Mouse (Mus musculus) left cerebral cortex, adult 18-20 months (tissue): Measurements from ENCODE around the gene Arsg. TPM values are rescaled to one million over a fixed set of nuclear protein-coding genes. Genes with fewer than 3 reads are reported as not detected.
"Not testable (repeated sequence)": the region's sequence is repeated elsewhere in the genome, so short reads cannot be mapped to it uniquely, and the experiment has no call there.

ENCODE experiments used
- DNase-seq, 2 experiments: peaks; one replicate each; pipeline ENCODE4 v3.0.0; 2021 to 2022; ENCODE audit warnings: low spot score in 2 of 2, mixed read lengths in 1 of 2
- total RNA-seq, 2 experiments: library from RNA; stranded (reverse); gene quantifications; 2 replicates each; pipeline ENCODE4 v1.2.3; 2021

Gene Arsg
- total RNA-seq, 2 experiments from 2014 or later: 12.0 to 14.7 TPM

DNA sequence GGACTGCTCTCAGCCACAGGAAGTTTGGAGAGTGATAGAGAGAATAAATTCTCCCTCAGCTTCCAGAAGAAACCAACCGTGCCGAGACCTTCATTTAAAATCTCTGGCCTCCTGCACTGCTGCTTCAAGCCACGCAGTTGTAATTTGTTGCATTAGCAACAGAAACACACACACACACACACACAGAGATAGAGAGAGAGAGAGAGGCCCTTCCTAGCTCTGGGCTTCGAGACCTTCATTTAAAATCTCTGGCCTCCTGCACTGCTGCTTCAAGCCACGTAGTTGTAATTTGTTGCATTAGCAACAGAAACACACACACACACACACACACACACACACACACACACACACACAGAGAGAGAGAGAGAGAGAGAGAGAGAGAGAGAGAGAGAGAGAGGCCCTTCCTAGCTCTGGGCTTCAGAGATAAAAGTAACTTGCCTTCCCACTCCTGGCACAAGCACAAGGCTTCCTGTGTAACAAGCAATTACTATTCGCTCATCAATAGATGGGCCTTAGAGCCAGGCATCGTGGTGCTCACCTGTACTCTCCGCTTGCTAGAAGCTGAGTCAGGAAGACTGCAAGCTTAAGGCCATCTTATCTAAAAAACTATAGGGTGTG lies 19.8 kb downstream of the Arsg start:
- DNase-seq: not testable (repeated sequence)

DNA sequence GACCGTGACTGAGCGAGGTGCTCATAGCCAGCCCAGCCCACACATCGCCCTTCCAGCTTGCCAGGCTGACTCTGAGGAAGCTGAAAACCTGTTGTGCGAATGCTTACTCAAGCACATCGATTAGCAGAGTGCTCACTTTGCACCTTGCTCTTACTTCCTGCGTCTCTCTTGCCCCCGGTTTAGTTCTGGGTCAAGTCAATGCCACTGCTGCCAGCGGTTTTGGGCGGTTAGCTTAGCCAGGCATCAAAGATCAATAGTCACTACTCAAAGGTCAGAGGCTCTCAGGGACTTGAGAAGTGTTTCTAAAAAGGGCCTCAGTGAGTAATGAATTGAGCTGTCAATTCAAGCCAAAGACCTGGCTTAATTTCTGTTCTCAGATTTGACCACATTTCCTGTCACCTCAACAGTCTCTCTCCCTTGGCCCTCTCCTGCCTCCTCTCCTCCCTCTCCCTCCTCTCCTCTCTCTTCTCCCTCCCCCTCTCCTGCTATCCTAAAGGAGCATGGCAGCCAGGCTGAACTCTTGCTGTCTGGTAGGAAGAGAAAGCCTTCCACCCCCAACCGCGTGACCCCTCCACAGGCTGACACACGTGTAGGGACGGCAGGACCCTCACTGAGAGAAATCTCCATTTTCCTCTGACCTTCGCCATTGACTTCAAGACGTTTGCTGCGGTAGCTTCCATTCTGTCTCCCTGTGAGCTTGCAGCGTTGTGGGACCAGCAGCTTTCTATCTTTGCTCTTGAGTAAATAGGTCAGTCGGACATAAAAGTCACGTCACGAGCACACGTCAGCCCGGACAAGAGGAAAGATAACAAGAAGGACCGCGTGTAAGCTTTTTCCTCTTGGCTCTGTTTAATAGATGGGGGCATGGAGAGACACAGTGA lies 22.0 kb downstream of the Arsg start:
- DNase-seq: no peak

DNA sequence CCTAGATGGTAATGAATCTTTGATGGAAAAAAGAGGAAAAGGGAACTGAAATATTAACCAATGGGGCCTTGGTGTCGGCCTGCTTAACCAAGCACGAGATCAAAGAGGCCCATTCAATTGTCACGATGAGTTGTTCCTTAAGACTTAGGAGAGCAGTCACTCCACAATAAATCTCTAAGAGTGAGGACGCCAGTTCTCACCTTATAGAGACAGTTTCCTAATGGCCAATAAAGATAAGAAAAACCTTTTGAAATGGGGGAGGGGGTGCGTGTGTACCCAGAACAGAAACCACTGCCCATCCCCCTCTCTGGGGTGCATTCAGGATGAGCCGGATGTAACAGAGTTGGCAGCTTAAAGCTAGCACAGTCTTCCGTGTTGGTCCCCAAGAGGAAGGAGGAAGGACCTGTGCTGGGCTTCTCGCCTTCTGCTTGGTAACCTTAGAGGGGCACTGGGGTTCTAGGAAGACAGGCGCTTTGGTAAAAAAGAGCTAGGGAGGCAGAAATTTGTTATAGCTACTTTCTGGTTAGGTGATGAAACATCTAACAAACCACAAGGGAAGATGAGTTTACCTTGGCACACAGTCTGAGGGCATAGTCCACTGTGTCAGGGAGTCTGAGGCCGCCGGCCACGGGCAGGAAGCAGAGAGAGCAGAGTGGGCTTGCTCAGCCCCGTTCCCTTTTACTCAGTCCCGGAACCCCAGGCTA lies 22.7 kb downstream of the Arsg start:
- no peak for DNase-seq

DNA sequence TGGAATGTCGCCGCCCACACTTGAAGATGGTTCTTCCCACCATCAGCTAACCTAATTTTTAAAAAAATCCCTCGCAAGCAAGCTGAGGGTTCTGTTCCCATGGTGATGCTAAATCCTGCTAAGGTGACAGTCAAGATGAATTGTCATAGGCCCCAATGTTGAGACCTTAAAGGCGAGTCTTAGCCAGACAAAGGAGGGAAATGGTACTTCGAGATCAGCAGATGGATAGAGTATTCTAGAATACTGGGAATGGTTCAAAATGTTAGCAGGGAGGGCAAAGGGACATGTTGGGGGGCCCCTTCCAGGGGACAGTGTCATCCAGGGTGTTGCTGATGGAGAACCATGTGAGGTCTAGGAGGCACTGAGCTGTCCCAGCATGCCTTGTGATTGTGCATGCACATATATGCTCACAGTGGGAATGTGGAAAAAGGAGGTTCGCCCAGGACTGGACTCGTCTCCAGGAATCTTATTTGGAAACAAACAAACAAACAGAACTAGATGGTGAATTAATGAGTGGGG lies 23.4 kb downstream of the Arsg start:
- DNase-seq: no peak

DNA sequence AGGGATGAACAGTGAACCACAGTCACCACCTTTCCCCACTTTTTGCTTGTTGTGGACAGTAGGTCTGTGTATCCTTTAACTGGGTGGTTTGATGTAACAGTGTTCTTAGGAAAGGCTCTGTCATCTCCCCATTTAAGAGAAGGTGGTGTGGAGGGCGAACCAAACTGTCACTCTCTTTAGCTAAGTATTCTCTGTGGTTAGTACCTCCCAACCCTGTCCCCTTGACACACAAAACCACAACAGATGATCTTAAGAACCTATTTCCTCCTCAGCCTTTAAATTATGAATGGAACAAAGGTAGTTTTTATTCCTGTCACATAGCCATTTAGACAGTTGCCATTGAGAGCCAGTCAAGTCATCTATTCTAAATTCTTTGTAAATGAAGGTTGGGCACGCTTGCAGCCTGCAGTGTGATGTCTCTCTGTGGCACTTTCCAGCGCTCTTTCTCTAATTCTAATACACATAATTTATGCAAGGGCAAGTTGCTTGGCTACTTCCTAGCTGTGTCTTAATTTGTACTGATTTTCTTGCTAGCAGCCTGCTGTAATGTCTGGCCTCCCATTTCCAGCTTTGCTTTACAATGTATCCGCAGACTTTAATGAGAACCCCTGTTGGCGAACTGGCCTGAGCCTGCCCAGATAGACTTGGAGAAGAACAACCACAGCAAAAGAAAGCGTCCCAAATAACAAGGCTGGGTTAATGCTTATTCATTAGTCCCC lies 24.0 kb downstream of the Arsg start:
- DNase-seq: no peak

DNA sequence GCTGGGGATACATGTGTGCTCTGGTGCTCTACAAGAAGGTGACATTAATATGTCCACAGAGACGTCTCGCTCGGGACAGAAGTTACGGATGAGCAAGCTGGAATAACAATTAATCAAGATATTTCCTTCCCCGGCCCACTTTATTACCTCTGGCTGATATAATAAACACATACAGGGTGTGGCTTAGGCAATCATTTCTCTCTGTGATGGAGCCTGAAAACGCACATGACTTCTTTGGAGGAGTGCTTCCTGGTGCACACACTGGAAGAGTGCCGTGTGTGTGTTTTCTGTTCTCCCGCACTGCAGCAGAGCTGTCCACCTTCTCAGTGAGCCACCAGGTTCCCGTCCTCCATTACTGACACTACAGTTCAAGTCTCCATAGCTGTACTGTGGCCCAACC lies 24.8 kb downstream of the Arsg start:
- DNase-seq: no peak

DNA sequence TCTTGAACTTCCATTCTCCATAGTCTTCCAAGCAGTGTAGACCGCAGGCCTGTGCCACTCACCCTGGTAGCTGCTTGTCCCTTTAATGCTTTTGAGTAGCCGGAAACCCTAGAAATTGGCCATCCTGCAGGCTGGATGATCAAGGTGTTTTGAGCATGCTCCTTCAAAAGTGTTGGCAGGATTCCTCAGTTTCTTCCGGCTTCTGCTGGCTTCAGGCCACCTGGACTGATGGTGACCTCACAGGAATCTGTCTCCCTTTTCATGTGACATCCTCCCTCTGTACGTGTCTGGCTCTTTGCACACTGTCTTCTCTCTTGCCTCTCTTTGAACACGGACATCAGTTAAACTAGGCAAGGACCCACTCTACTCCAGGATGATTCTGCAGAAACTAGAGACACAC lies 27.0 kb downstream of the Arsg start:
- no peak for DNase-seq

DNA sequence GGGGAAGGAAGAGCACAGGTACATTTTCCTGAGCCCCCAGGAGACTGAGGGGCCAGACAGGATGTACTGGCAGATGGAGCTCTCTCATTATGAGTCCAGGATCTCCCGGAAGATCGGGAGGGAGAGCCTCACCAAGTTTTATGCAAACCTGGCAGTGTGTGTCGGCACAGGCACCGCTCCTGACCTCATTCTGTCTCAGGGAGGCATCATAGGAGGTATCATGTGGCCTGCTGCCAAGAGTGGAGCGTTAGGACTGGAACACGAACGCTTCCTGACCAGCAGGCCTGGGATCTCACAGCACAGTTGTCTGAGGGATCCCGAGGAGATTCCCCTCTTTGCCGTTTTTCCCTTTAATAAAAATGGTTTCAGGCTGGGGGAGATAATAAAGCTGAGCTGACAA lies 31.8 kb downstream of the Arsg start:
- peak; percentile 15 to 28 for DNase-seq

DNA sequence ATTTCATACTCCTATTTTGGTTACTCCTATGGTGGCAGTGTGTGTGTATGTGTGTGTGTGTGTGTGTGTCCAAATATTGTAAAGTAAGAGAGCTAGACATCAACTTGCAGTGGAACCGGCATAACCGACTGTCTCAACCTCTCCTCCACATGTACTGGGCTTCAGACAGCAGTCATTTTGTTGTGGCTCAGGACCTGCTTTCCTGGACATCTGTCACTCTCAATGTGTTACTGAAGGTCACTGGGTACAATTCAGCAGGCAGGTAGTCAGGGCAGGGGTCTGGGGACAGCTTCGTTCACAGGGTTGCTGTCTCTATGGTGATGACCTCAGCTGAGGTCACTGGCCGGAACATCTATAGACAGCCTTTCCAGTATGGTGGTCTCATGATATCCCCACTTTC lies 32.6 kb downstream of the Arsg start:
- DNase-seq: no peak

DNA sequence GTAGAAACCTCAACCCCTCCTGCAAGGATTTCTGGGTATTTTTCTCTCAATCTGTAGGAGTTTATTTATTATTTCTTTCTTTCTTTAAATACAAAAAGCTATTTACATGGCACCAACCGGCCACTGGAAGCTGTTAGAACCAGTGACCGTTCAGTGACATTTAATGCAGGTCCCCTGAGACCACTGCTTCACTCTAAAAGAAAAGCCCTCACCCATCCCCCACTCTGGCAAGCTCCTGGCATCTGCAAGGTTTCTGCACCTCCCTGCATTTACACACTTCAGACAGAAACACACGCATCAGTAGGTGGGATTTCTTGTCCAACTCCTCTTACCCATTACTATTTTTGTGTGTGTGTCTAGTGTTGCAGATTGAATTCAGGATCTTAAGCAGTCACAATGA lies 33.9 kb downstream of the Arsg start:
- DNase-seq: no peak

DNA sequence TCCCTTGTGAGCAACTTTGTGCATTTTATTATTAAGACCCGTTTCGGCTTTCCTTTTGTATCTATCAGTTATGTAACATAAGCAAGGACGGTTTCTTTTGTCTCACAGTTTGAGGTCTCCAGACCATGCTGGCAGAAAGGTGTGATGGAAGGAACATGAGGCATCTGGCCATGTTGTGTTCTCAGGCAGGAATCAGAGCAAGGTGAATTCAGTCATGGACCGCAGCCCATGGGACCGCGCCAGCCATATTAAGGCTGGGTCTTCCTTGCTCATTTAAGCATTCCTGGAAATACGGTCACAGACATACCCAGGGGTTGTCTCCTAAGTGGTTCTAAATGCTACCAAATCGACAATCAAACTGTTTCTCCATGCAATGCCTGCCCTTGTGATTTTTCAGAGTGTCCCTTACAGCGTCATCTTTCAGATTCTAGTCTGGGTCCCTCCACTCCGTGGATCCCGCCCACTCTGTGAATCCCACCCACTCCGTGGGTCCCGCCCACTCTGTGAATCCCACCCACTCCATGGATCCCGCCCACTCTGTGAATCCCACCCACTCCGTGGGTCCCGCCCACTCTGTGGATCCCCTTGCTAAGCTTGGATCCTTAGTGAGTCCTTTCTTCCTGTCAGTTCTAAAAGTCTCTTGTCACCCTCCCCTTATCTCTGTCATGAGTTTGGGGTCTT lies 40.0 kb downstream of the Arsg start:
- no peak for DNase-seq

DNA sequence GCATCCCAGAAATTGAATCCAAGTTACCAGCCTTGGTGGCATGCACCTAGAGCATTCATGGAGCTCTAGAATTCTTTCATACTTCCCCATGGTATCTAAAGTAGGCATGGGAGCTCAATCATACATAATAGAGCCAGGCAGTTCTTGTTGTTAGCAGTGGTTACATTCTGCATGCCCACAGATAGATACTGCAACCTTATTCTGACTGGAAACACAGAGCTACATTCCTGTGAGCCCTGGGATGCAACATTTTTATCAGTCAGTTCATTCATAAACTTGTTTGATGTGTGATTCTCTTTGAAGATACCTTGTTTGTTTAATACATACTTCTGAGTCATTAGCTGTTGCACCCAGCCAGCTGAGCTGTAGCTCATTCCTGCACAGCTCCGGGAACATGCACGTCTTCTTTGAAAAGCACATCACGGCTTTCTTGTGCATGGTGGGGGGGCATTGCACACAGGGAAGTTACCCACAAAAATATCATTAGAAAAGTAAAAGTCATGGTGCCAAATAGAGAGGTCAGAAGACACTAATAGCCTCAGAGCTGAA lies 41.0 kb downstream of the Arsg start:
- no peak for DNase-seq

DNA sequence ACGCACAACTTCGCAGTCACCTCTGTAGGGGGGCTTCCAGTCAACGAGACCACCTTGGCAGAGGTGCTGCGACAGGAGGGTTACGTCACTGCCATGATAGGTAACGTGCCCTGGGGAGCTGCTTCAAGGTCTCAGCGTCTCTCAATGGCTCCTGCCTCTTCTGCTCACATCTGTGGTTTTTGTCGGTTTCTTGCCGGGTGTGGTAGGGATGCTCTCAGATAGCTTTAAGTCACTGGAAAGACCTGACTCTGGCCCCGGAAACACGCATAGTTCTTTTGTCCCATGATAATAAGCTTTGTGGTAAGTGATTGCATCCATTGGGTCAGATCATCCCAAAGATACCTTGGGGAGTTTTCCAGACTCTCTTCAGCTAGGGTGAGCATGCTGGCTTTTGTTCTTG lies 44.2 kb downstream of the Arsg start:
- DNase-seq: no peak

DNA sequence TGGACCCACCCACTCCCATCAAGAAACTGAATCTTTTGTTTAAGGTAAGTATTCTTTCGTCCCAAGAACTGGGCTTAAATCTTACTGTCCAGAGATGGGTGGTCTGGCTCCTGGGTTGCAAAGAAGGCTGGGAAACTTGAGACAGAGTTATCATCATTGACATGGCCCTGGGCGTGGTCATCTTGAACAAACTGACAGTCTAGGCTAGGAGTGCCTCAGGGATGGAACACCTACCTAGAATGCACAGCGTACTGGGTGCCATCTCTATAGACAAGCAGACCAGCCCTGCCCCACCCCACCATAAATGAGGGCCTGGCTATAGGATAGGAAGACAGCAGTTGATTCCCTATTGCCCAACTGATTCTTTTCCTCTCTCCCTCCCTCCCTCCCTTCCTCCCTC lies 44.6 kb downstream of the Arsg start:
- DNase-seq: no peak

DNA sequence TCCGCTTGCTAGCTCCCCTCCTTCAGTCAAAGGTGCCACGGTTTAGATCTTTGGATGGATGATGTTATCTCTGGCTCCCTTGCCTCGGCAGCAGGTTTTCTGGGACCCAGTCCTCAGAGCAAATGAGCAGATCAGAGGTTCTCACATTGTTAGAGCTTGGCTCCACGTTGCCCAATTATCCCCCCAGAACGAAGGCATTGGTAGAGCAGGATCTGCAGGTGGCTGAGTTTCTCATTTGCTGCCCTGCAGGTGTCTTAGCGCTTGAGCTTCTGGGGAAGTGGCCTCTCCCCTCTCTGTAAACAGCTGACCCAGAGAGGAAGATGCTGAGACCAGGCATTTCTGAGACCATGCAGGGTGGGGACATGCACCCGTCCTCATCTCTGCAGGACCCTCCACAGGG lies 47.8 kb downstream of the Arsg start:
- DNase-seq: no peak

DNA sequence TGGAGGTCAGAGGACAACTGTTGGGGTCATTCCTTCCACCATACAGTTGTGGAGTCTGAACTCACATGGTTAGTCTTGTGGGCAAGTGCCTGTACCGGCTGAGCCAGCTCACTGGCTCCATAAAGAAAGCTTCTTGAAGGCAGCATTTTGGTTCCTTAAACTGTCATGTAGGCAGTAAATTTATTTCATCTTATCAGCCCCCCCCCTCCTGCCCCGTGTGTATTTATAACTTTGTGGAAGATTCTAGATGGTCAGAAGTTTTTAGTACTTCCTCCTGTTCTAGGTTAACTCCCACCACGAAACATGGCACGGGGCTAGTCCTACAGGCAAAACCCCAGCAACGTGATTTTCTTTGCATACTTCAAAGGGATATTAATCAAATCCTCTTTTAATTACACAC lies 51.7 kb downstream of the Arsg start:
- no peak for DNase-seq

DNA sequence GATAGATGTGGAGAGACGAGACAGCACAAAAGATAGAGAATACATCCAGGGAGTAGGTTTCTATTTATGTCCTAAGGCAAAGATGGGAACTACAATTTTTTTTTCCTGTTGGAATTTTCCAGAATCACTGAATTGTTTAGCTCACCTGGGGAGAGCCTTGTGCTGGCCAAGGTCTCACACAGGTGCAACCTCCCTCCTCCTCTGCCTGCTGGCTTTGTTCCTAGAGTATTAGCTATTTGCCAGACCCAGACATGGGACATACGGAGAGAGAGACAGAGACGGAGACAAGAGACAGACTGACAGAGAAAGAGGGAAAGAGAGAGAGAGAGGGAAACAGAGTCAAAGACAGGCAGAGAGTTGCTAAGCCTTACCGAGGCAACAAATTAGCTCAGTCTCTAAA lies 52.4 kb downstream of the Arsg start:
- DNase-seq: no peak

DNA sequence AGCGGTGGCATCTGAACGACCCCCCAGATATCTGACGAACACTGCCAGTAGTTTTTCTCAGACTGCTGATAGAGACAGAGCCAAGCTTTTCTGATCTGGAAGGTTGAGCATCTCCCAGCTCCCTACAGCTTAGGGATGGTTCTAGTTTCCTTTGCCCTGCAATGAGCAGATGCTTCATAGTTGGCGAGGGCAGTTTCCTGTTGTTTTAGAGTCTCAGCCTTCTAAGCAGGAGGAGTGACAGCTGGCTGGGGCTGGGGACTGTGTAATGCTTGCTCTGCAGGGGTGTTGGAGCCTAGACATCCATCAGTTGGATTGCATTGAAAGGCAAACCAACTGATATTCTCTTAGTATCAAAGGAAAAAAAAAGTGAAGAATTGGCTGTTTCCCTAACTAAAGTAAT lies 56.9 kb downstream of the Arsg start:
- DNase-seq: no peak

DNA sequence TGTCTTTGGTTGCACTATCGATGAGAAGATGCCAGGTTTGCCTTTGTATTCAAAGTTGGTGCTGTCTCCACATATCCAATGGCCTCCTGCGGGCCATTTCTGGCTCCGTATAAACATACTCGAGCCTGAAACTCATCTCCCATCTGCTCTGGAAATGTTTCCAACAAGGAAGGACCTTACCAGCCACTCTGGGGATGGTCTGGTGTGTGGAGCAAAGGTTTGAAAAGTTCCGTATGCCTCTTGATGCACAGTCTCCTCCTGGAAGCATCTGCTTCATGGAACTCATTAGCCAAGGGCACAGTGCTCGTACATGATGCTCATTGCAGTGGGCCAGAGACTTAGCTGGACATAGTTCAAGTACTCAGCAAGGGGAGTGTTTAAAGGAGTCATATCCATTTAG lies 62.8 kb downstream of the Arsg start:
- no peak for DNase-seq

DNA sequence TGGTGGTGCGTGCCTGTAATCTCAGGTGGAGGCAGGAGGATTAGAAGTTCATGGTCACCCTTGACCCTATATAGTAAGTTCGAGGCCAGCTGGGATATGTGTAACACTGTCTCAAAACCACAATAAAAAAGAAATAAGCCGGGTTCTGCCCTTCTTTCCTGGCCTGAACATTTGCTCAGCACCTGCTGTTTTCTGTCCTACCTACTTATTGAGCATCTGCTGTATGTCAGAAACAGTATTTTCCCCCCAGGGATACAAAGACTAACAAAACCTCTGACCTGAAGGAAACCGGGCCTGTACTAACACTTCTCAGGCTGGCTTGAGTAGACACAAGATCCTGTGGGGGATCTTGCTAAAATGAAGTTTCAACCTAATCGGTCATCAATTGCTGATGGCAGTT lies 63.8 kb downstream of the Arsg start:
- DNase-seq: no peak

DNA sequence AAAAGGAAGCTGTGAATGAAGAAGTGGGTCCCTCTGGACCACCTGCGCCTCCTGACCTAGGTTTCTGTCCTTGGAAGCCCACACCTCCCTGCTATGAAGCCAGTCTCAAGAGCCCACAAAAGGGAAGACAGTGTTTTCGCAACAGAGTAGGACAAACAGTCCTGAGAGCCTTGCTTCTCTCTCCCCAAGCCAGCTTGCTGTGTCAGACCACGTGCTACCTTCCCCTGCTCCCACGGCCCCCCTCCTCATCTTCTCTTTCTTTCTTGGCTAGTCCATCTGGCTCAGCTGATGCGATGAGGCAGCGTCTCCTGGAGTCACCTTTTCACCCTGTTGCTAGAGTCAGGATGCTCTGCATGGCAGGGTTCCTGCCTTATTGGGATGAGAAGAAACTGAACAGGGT lies 66.1 kb downstream of the Arsg start:
- DNase-seq: no peak
